In the genomic region with DNA sequence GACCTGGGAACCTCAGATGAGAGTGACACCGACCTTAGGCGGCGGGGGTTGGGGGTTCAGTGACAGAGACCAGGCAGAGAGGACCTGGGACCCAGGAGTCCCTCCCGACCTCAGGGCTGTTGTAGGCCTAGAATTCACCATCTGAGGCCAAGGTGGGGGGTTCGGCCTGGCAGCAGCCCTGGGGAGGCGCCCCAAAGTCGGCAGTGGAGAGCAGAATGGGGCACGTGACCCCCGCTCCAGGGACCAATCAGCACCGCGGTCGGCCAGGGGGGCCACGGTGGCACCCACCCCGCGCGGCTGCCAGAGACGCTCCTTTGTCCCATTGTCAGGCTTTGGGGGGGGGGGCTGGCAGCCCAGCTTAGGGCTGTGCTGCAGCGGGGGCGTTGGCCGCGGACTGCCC, we compare ENCODE assay signal across 1 mouse cellular context.
TF ChIP-seq lines count a peak whose summit lies in the region.

No protein-coding gene starts in this region.

TF ChIP-seq in MEL, 35 proteins besides CTCF, POLR2A, EP300 and RAD21:
- TF ChIP-seq POLR2AphosphoS2 (IDR thresholded peaks at IDR 0.05; ENCODE audit: low read length) (no peak), ELF1 (IDR thresholded peaks at IDR 0.05; ENCODE audit: low read depth, low read length) (no peak), BHLHE40 (IDR thresholded peaks at IDR 0.05; ENCODE audit: borderline replicate concordance, low read depth, low read length) (peak; percentile 81), ZMIZ1 (IDR thresholded peaks at IDR 0.05; ENCODE audit: low read depth, low read length) (no peak), USF2 (IDR thresholded peaks at IDR 0.05; ENCODE audit: borderline replicate concordance in 1 of 2, insufficient read depth in 1 of 2, low read depth in 1 of 2, low read length in 2 of 2) (peak in 1 of 2 experiments; percentile 77; a peak in 2 of 4 replicates), GATA1 (IDR thresholded peaks at IDR 0.05; ENCODE audit: low read depth, low read length) (no peak), ETS1 (IDR thresholded peaks at IDR 0.05; ENCODE audit: low read depth, low read length) (no peak), CHD2 (IDR thresholded peaks at IDR 0.05; ENCODE audit: low read length) (no peak), USF1 (IDR thresholded peaks at IDR 0.05; ENCODE audit: low read depth, low read length) (peak; percentile 96), MAFK (IDR thresholded peaks at IDR 0.05; ENCODE audit: borderline replicate concordance, low read depth, low read length) (no peak)
TF ChIP-seq in MEL: peak in this region for 3.
